Mouse (Mus musculus) limb, embryonic 11.5 days (tissue): ENCODE data around the gene Net1. TPM values are rescaled to one million over a fixed set of nuclear protein-coding genes. Genes with fewer than 3 reads are reported as not detected.

Source experiments
- ATAC-seq: fragments of 200-750 bp; cut with Nextera tagmentation; 2 replicates; pipeline ENCODE4 v1.8.0; 2017; ENCODE audit warnings: low read depth; ENCODE audit not compliant: insufficient number of reproducible peaks, low FRiP score, low TSS enrichment
- DNase-seq: peaks from one replicate; pipeline ENCODE4 v3.0.0-alpha.2; 2015; ENCODE audit warnings: low spot score
- H3K27ac ChIP-seq: fragments of 300-500 bp; sonication (generic); replicated peaks from 2 replicates; pipeline ENCODE4 v1.5.1; 2014; ENCODE audit warnings: low read depth, mild to moderate bottlenecking, low read length
- H3K27me3 ChIP-seq: fragments of 300-500 bp; sonication (generic); 2 replicates; pipeline ENCODE4 v1.6.1; 2014; ENCODE audit warnings: mild to moderate bottlenecking, low read length, mixed read lengths; ENCODE audit not compliant: control insufficient read depth, insufficient read depth
- H3K36me3 ChIP-seq: fragments of 300-500 bp; sonication (generic); 2 replicates; pipeline ENCODE4 v1.6.1; 2014; ENCODE audit warnings: mild to moderate bottlenecking, low read length, moderate library complexity, mixed read lengths; ENCODE audit not compliant: control insufficient read depth, insufficient read depth
- H3K4me1 ChIP-seq: fragments of 300-500 bp; sonication (generic); 2 replicates; pipeline ENCODE4 v1.6.1; 2014; ENCODE audit warnings: low read length, mixed read lengths; ENCODE audit not compliant: control insufficient read depth, insufficient read depth
- H3K4me2 ChIP-seq: fragments of 300-500 bp; sonication (generic); 2 replicates; pipeline ENCODE4 v1.6.1; 2014; ENCODE audit warnings: low read depth, mild to moderate bottlenecking, moderate library complexity; ENCODE audit not compliant: severe bottlenecking
- H3K4me3 ChIP-seq: fragments of 300-500 bp; sonication (generic); 2 replicates; pipeline ENCODE4 v1.5.1; 2014; ENCODE audit warnings: low read depth, low read length
- H3K9ac ChIP-seq: fragments of 300-500 bp; sonication (generic); 2 replicates; pipeline ENCODE4 v1.6.1; 2014; ENCODE audit warnings: mild to moderate bottlenecking, low read length
- H3K9me3 ChIP-seq: fragments of 300-500 bp; sonication (generic); 2 replicates; pipeline ENCODE4 v1.6.1; 2016; ENCODE audit warnings: low read length; ENCODE audit not compliant: control insufficient read depth
- WGBS: fragments of 180-500 bp; shearing (Covaris S2); extraction: QIAGEN DNeasy Blood & Tissue Kit; methylation state at CpG from one replicate; pipeline ENCODE4 v1.1.7; 2014; 5-methylcytosine and 5-hydroxymethylcytosine counted together
- polyA plus RNA-seq: library from polyadenylated mRNA; unstranded; fragments of >200 nt; fragmentation: Nextera tagmentation; extraction: Ambion mirVana; gene quantifications from 2 replicates; pipeline ENCODE4 v1.2.1, GENCODE M21; 2014

Gene Net1
- polyA plus RNA-seq, 1 experiment from 2014 or later: 95.9 TPM

DNA sequence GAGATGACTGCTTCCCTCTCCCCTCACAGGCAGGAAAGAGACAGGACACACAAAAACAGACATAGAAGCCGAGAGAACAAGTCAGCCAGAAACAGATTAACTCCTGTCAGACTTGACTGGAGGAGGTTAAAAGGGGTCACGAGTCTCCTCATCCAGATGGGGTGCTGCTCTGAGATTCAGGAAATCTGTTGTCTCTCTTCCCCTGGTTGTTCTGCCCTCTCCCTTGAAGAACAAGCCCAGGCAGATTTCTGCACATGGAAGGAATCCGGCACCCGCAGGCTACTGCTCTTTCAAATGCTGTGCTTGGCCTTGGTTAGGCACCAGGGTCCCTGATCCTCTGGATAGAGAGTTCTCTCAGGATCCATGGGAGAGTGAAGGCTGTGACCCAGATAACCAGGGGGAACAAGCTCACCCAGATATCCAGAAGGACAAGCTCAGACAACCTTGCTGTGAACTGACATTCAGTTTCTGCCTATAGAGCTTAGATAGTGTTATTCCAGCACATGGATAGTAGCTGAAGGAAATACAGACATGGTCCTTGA, 40.3 kb downstream of the Net1 start:
- DNase-seq: no peak
- Histone ChIP-seq H3K9me3 (no peaks in the 10 kb centered on the region), H3K4me3 (no peak overlapping the region), H3K36me3 (peaks cover 3% of the 10 kb centered on the region; the same call in 1 of the 2 replicates), H3K4me1 (no peaks in the 10 kb centered on the region), H3K27ac (no peak overlapping the region), H3K9ac (no peak overlapping the region), H3K4me2 (no peak overlapping the region), H3K27me3 (no peaks in the 10 kb centered on the region)
- 52% methylated on average over 4 of the region's 4 CpGs for WGBS
- no peak for ATAC-seq

- Histone ChIP-seq H3K9me3 (no peaks in the 10 kb centered on the region), H3K36me3 (peaks cover 3% of the 10 kb centered on the region; the same call in 1 of the 2 replicates), H3K9ac (no peak overlapping the region), H3K4me1 (no peaks in the 10 kb centered on the region), H3K4me2 (no peak overlapping the region), H3K27me3 (no peaks in the 10 kb centered on the region), H3K4me3 (no peak overlapping the region), H3K27ac (no peak overlapping the region)
- 70% methylated on average over 6 of the region's 6 CpGs for WGBS
- ATAC-seq: peak; percentile 57; the same call in 1 of the 2 replicates
- no peak for DNase-seq
Observed at GRCm38 (mm10) chr13:3877185-3877584, 40.8 kb downstream of the Net1 start.

GRCm38 (mm10) chr13:3876448-3876847, 41.6 kb downstream of the Net1 start:
- ATAC-seq: no peak
- WGBS: 89% methylated on average over 6 of the region's 6 CpGs

DNA sequence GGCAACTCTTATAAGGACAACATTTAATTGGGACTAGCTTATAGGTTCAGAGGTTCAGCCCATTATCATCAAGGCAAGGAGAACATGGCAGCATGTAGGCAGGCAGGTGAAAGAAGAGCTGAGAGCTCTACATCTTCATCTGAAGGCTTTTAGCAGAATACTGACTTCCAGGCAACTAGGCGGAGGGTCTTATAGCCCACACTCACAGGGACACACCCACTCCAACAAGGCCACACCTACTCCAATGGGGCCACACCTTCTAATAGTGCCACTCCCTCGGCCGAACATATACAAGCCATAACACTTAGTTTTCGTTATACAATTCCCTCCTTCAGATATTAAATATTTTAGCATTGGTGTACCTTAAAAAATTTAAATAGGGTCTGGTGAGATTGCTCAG, 45.2 kb downstream of the Net1 start:
- H3K9me3 ChIP-seq: no peaks in the 10 kb centered on the region
- H3K4me1 ChIP-seq: no peaks in the 10 kb centered on the region
- H3K4me3 ChIP-seq: no peak overlapping the region
- H3K9ac ChIP-seq: no peak overlapping the region
- H3K4me2 ChIP-seq: no peak overlapping the region
- H3K36me3 ChIP-seq: no peaks in the 10 kb centered on the region
- no peak overlapping the region for H3K27ac ChIP-seq
- H3K27me3 ChIP-seq: no peaks in the 10 kb centered on the region
- WGBS: 96% methylated on average over 4 of the region's 4 CpGs
- DNase-seq: no peak
- ATAC-seq: no peak

More at GRCm38 (mm10) chr13:3876448-3876847, 41.6 kb downstream of the Net1 start:
- H3K27ac ChIP-seq: no peak overlapping the region
- no peaks in the 10 kb centered on the region for H3K4me1 ChIP-seq
- no peak overlapping the region for H3K9ac ChIP-seq
- H3K36me3 ChIP-seq: no peaks in the 10 kb centered on the region
- no peak overlapping the region for H3K4me3 ChIP-seq
- no peaks in the 10 kb centered on the region for H3K9me3 ChIP-seq
- no peak overlapping the region for H3K4me2 ChIP-seq
- H3K27me3 ChIP-seq: no peaks in the 10 kb centered on the region
- no peak for DNase-seq

- no peak overlapping the region for H3K4me2 ChIP-seq
- no peaks in the 10 kb centered on the region for H3K9me3 ChIP-seq
- H3K4me1 ChIP-seq: no peaks in the 10 kb centered on the region
- H3K9ac ChIP-seq: no peak overlapping the region
- H3K27me3 ChIP-seq: no peaks in the 10 kb centered on the region
- ATAC-seq (no peak), DNase-seq (no peak)
- no peak overlapping the region for H3K27ac ChIP-seq
- no peak overlapping the region for H3K4me3 ChIP-seq
- no peaks in the 10 kb centered on the region for H3K36me3 ChIP-seq
Observed at GRCm38 (mm10) chr13:3869901-3870300, 48.1 kb downstream of the Net1 start.

- no peaks in the 10 kb centered on the region for H3K27me3 ChIP-seq
- no peaks in the 10 kb centered on the region for H3K9me3 ChIP-seq
- H3K9ac ChIP-seq: no peak overlapping the region
- 87% methylated on average over 6 of the region's 6 CpGs for WGBS
- H3K4me3 ChIP-seq: no peak overlapping the region
- no peaks in the 10 kb centered on the region for H3K36me3 ChIP-seq
- no peaks in the 10 kb centered on the region for H3K4me1 ChIP-seq
- ATAC-seq: no peak
- H3K27ac ChIP-seq: no peak overlapping the region
- H3K4me2 ChIP-seq: no peak overlapping the region
- no peak for DNase-seq
Observed at GRCm38 (mm10) chr13:3867158-3867557, 50.9 kb downstream of the Net1 start.

DNA sequence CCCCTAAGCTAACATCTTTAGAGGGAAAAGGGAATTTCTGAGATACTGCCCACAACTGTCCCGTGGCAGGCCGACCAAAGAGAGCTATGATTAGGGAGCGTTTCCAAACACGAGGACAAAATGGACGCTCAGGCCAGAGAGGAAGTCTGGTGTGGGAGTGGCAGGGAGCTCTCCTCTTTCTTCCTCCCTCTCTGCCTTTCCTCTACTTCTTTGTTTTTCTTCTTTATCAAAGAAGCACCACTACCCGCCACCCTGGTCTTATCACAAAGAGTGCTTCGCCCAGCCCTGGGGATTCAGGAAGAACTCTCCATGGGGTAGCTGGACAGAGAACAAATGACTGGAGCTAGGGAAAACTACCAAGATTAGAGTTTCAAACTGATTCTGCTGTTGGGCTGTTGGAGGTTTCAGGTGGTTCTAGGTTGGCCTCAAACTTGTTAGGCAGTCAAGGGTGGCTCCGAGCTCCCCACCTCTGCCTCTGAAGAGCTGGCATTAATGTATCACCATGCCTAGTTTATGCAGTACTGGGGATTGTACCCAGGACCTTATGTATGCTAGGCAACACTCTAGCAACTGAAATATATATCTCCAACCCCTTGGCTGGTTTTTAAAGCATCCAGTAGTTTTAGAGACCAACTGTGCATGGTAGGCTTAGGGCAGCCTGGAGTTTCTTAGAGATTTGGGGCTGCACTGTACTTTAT, 51.5 kb downstream of the Net1 start:
- Histone ChIP-seq H3K27me3 (no peaks in the 10 kb centered on the region), H3K9me3 (no peaks in the 10 kb centered on the region), H3K4me2 (no peak overlapping the region), H3K36me3 (no peaks in the 10 kb centered on the region), H3K4me1 (no peaks in the 10 kb centered on the region), H3K9ac (no peak overlapping the region), H3K27ac (no peak overlapping the region), H3K4me3 (no peak overlapping the region)
- ATAC-seq: no peak
- no peak for DNase-seq
- WGBS: 84% methylated on average over 8 of the region's 8 CpGs

GRCm38 (mm10) chr13:3865648-3866354, 52.2 kb downstream of the Net1 start:
- DNase-seq (no peak), ATAC-seq (no peak)

More at GRCm38 (mm10) chr13:3865648-3866354, 52.2 kb downstream of the Net1 start:
- H3K9me3 ChIP-seq: no peaks in the 10 kb centered on the region
- WGBS: 81% methylated on average over 14 of the region's 14 CpGs
- H3K9ac ChIP-seq: no peak overlapping the region
- no peak overlapping the region for H3K4me3 ChIP-seq
- no peak overlapping the region for H3K4me2 ChIP-seq
- H3K27me3 ChIP-seq: no peaks in the 10 kb centered on the region
- no peaks in the 10 kb centered on the region for H3K4me1 ChIP-seq
- H3K36me3 ChIP-seq: no peaks in the 10 kb centered on the region
- H3K27ac ChIP-seq: no peak overlapping the region
